Mouse (Mus musculus): ENCODE measurements around the gene Lix1l.

- TF ChIP-seq MYOD1 (IDR thresholded peaks at IDR 0.05; ENCODE audit: control insufficient read depth in 1 of 3, insufficient read length in 2 of 3, low read depth in 2 of 3) (no peak), MAX (IDR thresholded peaks at IDR 0.05; ENCODE audit: low read depth) (no peak), POLR2A (IDR thresholded peaks at IDR 0.05; ENCODE audit: insufficient read length, low read depth) (no peak), CEBPB (IDR thresholded peaks at IDR 0.05; ENCODE audit: insufficient read depth, poor library complexity, severe bottlenecking) (no peak), TCF12 (IDR thresholded peaks at IDR 0.05; ENCODE audit: insufficient read depth, poor library complexity, severe bottlenecking) (no peak), USF1 (IDR thresholded peaks at IDR 0.05; ENCODE audit: low read depth) (no peak), E2F4 (IDR thresholded peaks at IDR 0.05; ENCODE audit: insufficient read depth) (no peak), MYOG (IDR thresholded peaks at IDR 0.05; ENCODE audit: control insufficient read depth in 1 of 3, insufficient read depth in 1 of 3, insufficient read length in 2 of 3, low read depth in 2 of 3) (no peak), POLR2AphosphoS2 (IDR thresholded peaks at IDR 0.05; ENCODE audit: insufficient read length, low read depth) (no peak), SRF (IDR thresholded peaks at IDR 0.05; ENCODE audit: control insufficient read depth, insufficient read length, low read depth) (no peak), TCF3 (IDR thresholded peaks at IDR 0.05; ENCODE audit: insufficient read length, low read depth) (no peak)
Observed at GRCm38 (mm10) chr3:96667316-96667715, 66.4 kb downstream of the Lix1l start.

Measured in myocyte (in vitro differentiated cells).